Mouse (Mus musculus) CH12.LX (cell line): ENCODE results near the gene Btbd17. TPM values are rescaled to one million over a fixed set of nuclear protein-coding genes. Genes with fewer than 3 reads are reported as not detected.

Experiments
- DNase-seq: peaks from one replicate; pipeline ENCODE4 v3.0.0-alpha.2; 2013; ENCODE audit errors: extremely low read depth
- H3K27ac ChIP-seq: 2 replicates; pipeline ENCODE4 v1.5.1; 2012; ENCODE audit warnings: low read depth, mild to moderate bottlenecking, control low read depth, moderate library complexity; ENCODE audit not compliant: insufficient read depth
- H3K27me3 ChIP-seq: replicated peaks from 2 replicates; pipeline ENCODE3; 2012; ENCODE audit warnings: inconsistent platforms
- H3K36me3 ChIP-seq, 2 experiments: replicated peaks in 1 of 2; 2 replicates each; pipeline versions ENCODE3 to v1.6.1; 2012; ENCODE audit warnings: inconsistent platforms in 1 of 2, low read length in 1 of 2, mild to moderate bottlenecking in 1 of 2, mixed read lengths in 1 of 2, moderate library complexity in 1 of 2; ENCODE audit not compliant: control insufficient read depth in 1 of 2, insufficient read depth in 1 of 2
- H3K4me1 ChIP-seq, 2 experiments: 2 replicates each; pipeline ENCODE4 v1.6.1; 2012; ENCODE audit warnings: inconsistent platforms in 1 of 2, moderate library complexity in 1 of 2; ENCODE audit not compliant: insufficient read depth in 2 of 2, control insufficient read depth in 1 of 2
- H3K4me2 ChIP-seq: 2 replicates; pipeline ENCODE4 v1.6.1; 2012; ENCODE audit warnings: low read depth, mild to moderate bottlenecking, control low read depth; ENCODE audit not compliant: poor library complexity, insufficient read depth, severe bottlenecking
- H3K4me3 ChIP-seq, 3 experiments: fragments of 150-350 bp in 1 of 3; sonication (generic) in 1 of 3; replicated peaks in 1 of 3; 2 replicates each; pipeline versions ENCODE3 to v1.5.1; 2011 to 2012; ENCODE audit warnings: low read depth in 2 of 3, low read length in 2 of 3, mild to moderate bottlenecking in 2 of 3, moderate library complexity in 2 of 3, control low read depth in 1 of 3, improper control_type of control experiment in 1 of 3, inconsistent platforms in 1 of 3, mixed read lengths in 1 of 3; ENCODE audit not compliant: poor library complexity in 1 of 3
- H3K79me2 ChIP-seq: replicated peaks from 2 replicates; pipeline ENCODE4 v1.6.1; 2012; ENCODE audit warnings: mild to moderate bottlenecking, moderate library complexity; ENCODE audit not compliant: control insufficient read depth, poor library complexity, insufficient read depth, severe bottlenecking; ENCODE audit errors: extremely low read depth
- H3K9ac ChIP-seq: 2 replicates; pipeline ENCODE4 v1.6.1; 2012; ENCODE audit warnings: low read depth, mild to moderate bottlenecking, control low read depth, moderate library complexity; ENCODE audit not compliant: insufficient read depth
- H3K9me3 ChIP-seq: replicated peaks from 2 replicates; pipeline ENCODE3; 2012; ENCODE audit warnings: low read length, inconsistent platforms, mixed read lengths
- BHLHE40 ChIP-seq: IDR thresholded peaks from 2 replicates; pipeline ENCODE4 v1.6.1; 2011; ENCODE audit warnings: mild to moderate bottlenecking, low read depth, low read length, improper control_type of control experiment
- CHD2 ChIP-seq: IDR thresholded peaks from 2 replicates; pipeline ENCODE4 v1.6.1; 2011; ENCODE audit warnings: low read length, improper control_type of control experiment
- ELF1 ChIP-seq: IDR thresholded peaks from 2 replicates; pipeline ENCODE4 v1.6.1; 2014; ENCODE audit warnings: low read depth, mild to moderate bottlenecking, inconsistent platforms, low read length, improper control_type of control experiment
- GABPA ChIP-seq: IDR thresholded peaks from 2 replicates; pipeline ENCODE4 v1.6.1; 2012; ENCODE audit warnings: low read depth, low read length, improper control_type of control experiment, inconsistent platforms; ENCODE audit not compliant: insufficient replicate concordance
- HCFC1 ChIP-seq: IDR thresholded peaks from 2 replicates; pipeline ENCODE4 v1.6.1; 2012; ENCODE audit warnings: low read depth, mild to moderate bottlenecking, inconsistent platforms, low read length, improper control_type of control experiment
- IRF4 ChIP-seq: IDR thresholded peaks from 2 replicates; pipeline ENCODE4 v1.6.1; 2014; ENCODE audit warnings: low read depth, mild to moderate bottlenecking, inconsistent platforms, low read length, improper control_type of control experiment
- MAX ChIP-seq: IDR thresholded peaks from 2 replicates; pipeline ENCODE4 v1.6.1; 2011; ENCODE audit warnings: low read length, improper control_type of control experiment
- MAZ ChIP-seq: IDR thresholded peaks from 2 replicates; pipeline ENCODE4 v1.6.1; 2012; ENCODE audit warnings: low read depth, mild to moderate bottlenecking, inconsistent platforms, low read length, improper control_type of control experiment, moderate library complexity
- MYC ChIP-seq: IDR thresholded peaks from 2 replicates; pipeline ENCODE4 v1.6.1; 2011; ENCODE audit warnings: low read depth, mild to moderate bottlenecking, improper control_type of control experiment, low read length
- NELFE ChIP-seq: IDR thresholded peaks from 2 replicates; pipeline ENCODE4 v1.6.1; 2011; ENCODE audit warnings: low read depth, low read length, improper control_type of control experiment
- NRF1 ChIP-seq: IDR thresholded peaks from 2 replicates; pipeline ENCODE4 v1.6.1; 2014; ENCODE audit warnings: low read depth, mild to moderate bottlenecking, inconsistent platforms, low read length, improper control_type of control experiment, moderate library complexity
- POLR2A ChIP-seq: IDR thresholded peaks from 2 replicates; pipeline ENCODE4 v1.6.1; 2011; ENCODE audit warnings: low read depth, mild to moderate bottlenecking, improper control_type of control experiment, low read length
- RAD21 ChIP-seq: IDR thresholded peaks from 2 replicates; pipeline ENCODE4 v1.6.1; 2011; ENCODE audit warnings: low read depth, mild to moderate bottlenecking, low read length, improper control_type of control experiment, moderate library complexity
- RCOR1 ChIP-seq: conservative IDR thresholded peaks from 2 replicates; pipeline ENCODE4 v1.6.1; 2012; ENCODE audit warnings: low read depth, mild to moderate bottlenecking, inconsistent platforms, low read length, improper control_type of control experiment
- TCF12 ChIP-seq: IDR thresholded peaks from 2 replicates; pipeline ENCODE4 v1.6.1; 2014; ENCODE audit warnings: low read depth, mild to moderate bottlenecking, inconsistent platforms, low read length, improper control_type of control experiment
- USF1 ChIP-seq: IDR thresholded peaks from 2 replicates; pipeline ENCODE4 v1.6.1; 2014; ENCODE audit warnings: low read depth, mild to moderate bottlenecking, inconsistent platforms, low read length, improper control_type of control experiment
- ZC3H11A ChIP-seq: IDR thresholded peaks from 2 replicates; pipeline ENCODE4 v1.6.1; 2012; ENCODE audit warnings: low read depth, mild to moderate bottlenecking, inconsistent platforms, low read length, improper control_type of control experiment
- ZKSCAN1 ChIP-seq: IDR thresholded peaks from 2 replicates; pipeline ENCODE4 v1.6.1; 2012; ENCODE audit warnings: low read depth, inconsistent platforms, low read length, improper control_type of control experiment, borderline replicate concordance
- ZNF384 ChIP-seq: IDR thresholded peaks from 2 replicates; pipeline ENCODE4 v1.6.1; 2012; ENCODE audit warnings: low read depth, low read length, improper control_type of control experiment, inconsistent platforms
- dilution Hi-C: fragments of 300-500 bp; cut with MboI; formaldehyde crosslinking; loops from 2 replicates; pipeline ENCODE4 v1.14.3; 2020; ENCODE audit warnings: low sequenced_read_pairs; ENCODE audit not compliant: extremely low pct_unique_long_range_greater_than_20kb, extremely low pct_ligation_motif_present
- in situ Hi-C: fragments of 300-500 bp; cut with MboI; formaldehyde crosslinking; loops from 3 replicates; pipeline ENCODE4 v1.14.3; 2019; ENCODE audit warnings: low sequenced_read_pairs, low pct_ligation_motif_present, low pct_unique_long_range_greater_than_20kb, mixed read lengths
- polyA plus RNA-seq: library from polyadenylated mRNA; unstranded; fragments of >175 nt; gene quantifications from 2 replicates; pipeline ENCODE4 v1.2.1, GENCODE M21; 2012; ENCODE audit warnings: low read depth; ENCODE audit not compliant: insufficient read length
- total RNA-seq, 2 experiments: library from RNA; depleted of rRNA; stranded (reverse); fragments of 300-350 nt in 1 of 2; fragments of >200 nt in 1 of 2; gene quantifications; 2 replicates each; pipeline ENCODE4 v1.2.3; 2012 to 2014

The Btbd17 gene
- total and polyA plus RNA-seq, 3 experiments = not detected

- no peak for TF ChIP-seq RCOR1
- no peak for TF ChIP-seq MYC
- TF ChIP-seq ELF1 = no peak
- no peak for TF ChIP-seq NELFE
- no peak for TF ChIP-seq IRF4
- no peak for TF ChIP-seq TCF12
- no peak for TF ChIP-seq ZNF384
- no peak for TF ChIP-seq HCFC1
- Histone ChIP-seq H3K27me3 (peaks cover 19% of the 10 kb centered on the region), H3K9ac (no peak overlapping the region), H3K4me3 (no peak overlapping the region), H3K27ac (no peak overlapping the region), H3K9me3 (no peaks in the 10 kb centered on the region), H3K79me2 (no peaks in the 10 kb centered on the region), H3K4me1 (peaks cover 0 to 35% of the 10 kb centered on the region in 2 experiments; a peak in 2 of 4 replicates), H3K4me2 (no peak overlapping the region), H3K36me3 (no peaks in the 10 kb centered on the region)
- dilution Hi-C loops (no loop called here), in situ Hi-C loops (no loop called here)
- no peak for DNase-seq
Observed at GRCm38 (mm10) chr11:114822727-114823126, 27.0 kb upstream of the Btbd17 start.

DNA sequence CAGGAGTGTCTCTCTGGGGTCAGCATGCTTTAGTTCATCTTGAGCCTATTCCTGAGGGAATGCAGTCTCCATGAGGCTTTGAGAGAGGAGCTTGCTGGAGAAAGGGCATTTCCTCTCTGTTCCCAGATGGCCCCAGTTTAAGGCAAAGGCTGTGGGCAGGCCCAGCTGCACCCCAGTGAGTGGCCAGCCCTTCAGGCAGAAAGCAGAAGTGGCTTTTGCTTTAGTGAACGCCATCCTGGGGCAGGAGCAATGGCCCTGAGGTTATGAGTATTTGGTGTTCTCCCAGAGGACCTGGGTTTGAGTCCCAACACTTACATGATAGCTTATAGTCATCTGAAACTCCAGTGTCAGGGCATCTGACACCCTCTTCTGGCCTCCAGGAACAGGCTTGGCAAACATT is 25.6 kb upstream of the Btbd17 start:
- Histone ChIP-seq H3K4me1 (peaks cover 3 to 31% of the 10 kb centered on the region in 2 experiments; a peak in 3 of 4 replicates), H3K79me2 (no peaks in the 10 kb centered on the region), H3K27ac (no peak overlapping the region), H3K9me3 (no peaks in the 10 kb centered on the region), H3K27me3 (peaks cover 17% of the 10 kb centered on the region), H3K4me2 (no peak overlapping the region), H3K9ac (no peak overlapping the region), H3K4me3 (no peak overlapping the region), H3K36me3 (peaks cover 0 to 2% of the 10 kb centered on the region in 2 experiments)
- TF ChIP-seq ZNF384 (no peak), ZC3H11A (no peak), CHD2 (no peak), MAZ (no peak), RAD21 (no peak), TCF12 (no peak), GABPA (no peak), USF1 (no peak), NRF1 (no peak), ZKSCAN1 (no peak), MAX (no peak), BHLHE40 (no peak), POLR2A (no peak)
- in situ Hi-C loops = no loop called here
- dilution Hi-C loops = no loop called here
- peak; percentile 40 for DNase-seq
